Mouse (Mus musculus): ENCODE data around the gene AW549877. TPM values are rescaled to one million over a fixed set of nuclear protein-coding genes. Genes with fewer than 3 reads are reported as not detected.

The AW549877 gene
- polyA plus RNA-seq, 1 experiment from 2014 or later: 26.6 TPM

GRCm38 (mm10) chr15:3994852-3995447 is 594 bp downstream of the AW549877 start:
- Histone ChIP-seq H3K36me3 (ENCODE audit: control insufficient read depth, insufficient read depth, low read length) (peaks cover 10% of the 10 kb centered on the region; the same call in 1 of the 2 replicates), H3K9me3 (ENCODE audit: control insufficient read depth, low read length) (no peaks in the 10 kb centered on the region), H3K27ac (ENCODE audit: low read length) (peak overlapping the region; percentile 96), H3K4me3 (ENCODE audit: low read length) (peak overlapping the region; percentile 86), H3K9ac (ENCODE audit: low read depth, low read length) (peak overlapping the region; percentile 90), H3K4me1 (ENCODE audit: control insufficient read depth, insufficient read depth, low read length) (no peaks in the 10 kb centered on the region), H3K27me3 (replicated peaks; ENCODE audit: control insufficient read depth, insufficient read depth, low read length) (no peaks in the 10 kb centered on the region), H3K4me2 (ENCODE audit: low read depth, low read length) (peak overlapping the region; percentile 45)
- no peak for ATAC-seq
- 25% methylated on average over 14 of the region's 14 CpGs for WGBS

DNA sequence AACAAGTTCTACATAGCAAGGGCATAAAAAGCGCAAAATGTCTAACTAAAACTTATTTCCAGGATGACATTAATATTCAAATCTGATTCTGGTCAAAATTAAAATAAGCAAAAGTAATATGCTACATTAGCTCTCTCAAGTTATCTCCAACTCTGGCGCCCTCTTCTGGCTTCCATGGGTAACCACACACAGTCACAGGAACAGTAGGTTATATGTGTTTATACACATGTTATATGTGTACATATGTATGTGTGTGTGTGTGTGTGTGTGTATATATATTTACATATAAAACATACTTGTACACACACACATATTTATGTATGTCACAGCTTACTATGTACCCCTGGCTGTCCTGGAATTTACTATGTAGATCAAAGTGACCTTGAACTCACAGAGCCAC is 7.6 kb downstream of the AW549877 start:
- no peak overlapping the region for H3K4me2 ChIP-seq (ENCODE audit: low read depth, low read length)
- H3K4me3 ChIP-seq (ENCODE audit: low read length): no peak overlapping the region
- peaks cover 16% of the 10 kb centered on the region for H3K36me3 ChIP-seq (ENCODE audit: control insufficient read depth, insufficient read depth, low read length)
- ATAC-seq: no peak
- 68% methylated on average over 2 of the region's 2 CpGs for WGBS
- no peak overlapping the region for H3K27ac ChIP-seq (ENCODE audit: low read length)
- no peaks in the 10 kb centered on the region for H3K4me1 ChIP-seq (ENCODE audit: control insufficient read depth, insufficient read depth, low read length)
- no peak overlapping the region for H3K9ac ChIP-seq (ENCODE audit: low read depth, low read length)
- no peaks in the 10 kb centered on the region for H3K27me3 ChIP-seq (replicated peaks; ENCODE audit: control insufficient read depth, insufficient read depth, low read length)
- no peaks in the 10 kb centered on the region for H3K9me3 ChIP-seq (ENCODE audit: control insufficient read depth, low read length)

DNA sequence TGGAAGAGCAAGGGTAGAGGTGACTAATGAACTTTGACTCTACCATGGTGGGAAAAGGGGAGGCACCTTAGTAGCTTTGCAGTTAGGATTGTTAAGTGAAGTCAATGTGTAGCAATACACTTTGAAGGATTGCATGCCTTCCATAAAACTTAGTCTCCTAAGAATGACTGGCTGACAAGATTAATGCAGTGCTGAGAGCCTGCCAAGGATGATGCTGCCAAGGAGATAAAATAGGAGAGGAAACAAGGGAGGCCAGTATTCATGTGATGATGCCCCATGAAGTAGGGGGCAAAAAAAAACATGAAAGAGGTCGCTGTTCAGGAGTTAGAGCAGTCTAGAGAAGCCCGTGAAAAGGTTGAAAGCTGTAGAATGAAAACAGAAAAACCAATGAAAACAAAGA is 10.7 kb downstream of the AW549877 start:
- peaks cover 3% of the 10 kb centered on the region; the same call in 1 of the 2 replicates for H3K4me1 ChIP-seq (ENCODE audit: control insufficient read depth, insufficient read depth, low read length)
- H3K36me3 ChIP-seq (ENCODE audit: control insufficient read depth, insufficient read depth, low read length): peaks cover 6% of the 10 kb centered on the region
- no peak overlapping the region for H3K4me2 ChIP-seq (ENCODE audit: low read depth, low read length)
- H3K9ac ChIP-seq (ENCODE audit: low read depth, low read length): no peak overlapping the region
- 88% methylated on average over 2 of the region's 2 CpGs for WGBS
- no peak for ATAC-seq
- H3K4me3 ChIP-seq (ENCODE audit: low read length): no peak overlapping the region
- H3K27me3 ChIP-seq (replicated peaks; ENCODE audit: control insufficient read depth, insufficient read depth, low read length): no peaks in the 10 kb centered on the region
- no peaks in the 10 kb centered on the region for H3K9me3 ChIP-seq (ENCODE audit: control insufficient read depth, low read length)
- H3K27ac ChIP-seq (ENCODE audit: low read length): no peak overlapping the region

GRCm38 (mm10) chr15:3982732-3983131 is 12.8 kb downstream of the AW549877 start:
- Histone ChIP-seq H3K4me1 (ENCODE audit: control insufficient read depth, insufficient read depth, low read length) (peaks cover 7% of the 10 kb centered on the region; the same call in 1 of the 2 replicates), H3K36me3 (ENCODE audit: control insufficient read depth, insufficient read depth, low read length) (peaks cover 4% of the 10 kb centered on the region), H3K4me3 (ENCODE audit: low read length) (no peak overlapping the region), H3K27ac (ENCODE audit: low read length) (no peak overlapping the region), H3K9me3 (ENCODE audit: control insufficient read depth, low read length) (no peaks in the 10 kb centered on the region), H3K4me2 (ENCODE audit: low read depth, low read length) (no peak overlapping the region), H3K27me3 (replicated peaks; ENCODE audit: control insufficient read depth, insufficient read depth, low read length) (no peaks in the 10 kb centered on the region), H3K9ac (ENCODE audit: low read depth, low read length) (no peak overlapping the region)
- WGBS: 85% methylated on average over 5 of the region's 5 CpGs
- no peak for ATAC-seq

DNA sequence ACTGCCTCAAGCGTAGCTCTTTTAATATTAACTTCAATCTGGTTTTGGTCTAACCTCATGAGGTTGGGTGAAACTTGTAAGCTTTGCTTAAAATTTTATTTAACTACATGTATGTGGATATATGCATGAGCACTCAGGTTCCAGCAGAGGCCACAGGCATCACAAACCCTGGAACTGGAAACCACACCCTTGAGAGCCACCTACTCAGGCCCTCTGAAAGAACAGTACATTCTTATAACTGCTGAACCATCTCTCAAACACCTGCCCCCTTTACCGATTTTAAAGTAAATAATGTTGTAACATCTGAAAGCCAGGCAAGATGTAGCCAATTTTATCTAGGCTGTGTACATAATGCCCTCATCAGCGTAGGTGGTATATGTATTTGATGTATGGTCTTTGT is 15.7 kb downstream of the AW549877 start:
- Histone ChIP-seq H3K27ac (ENCODE audit: low read length) (peak overlapping the region; percentile 98), H3K4me2 (ENCODE audit: low read depth, low read length) (peak overlapping the region; percentile 58; the same call in 1 of the 2 replicates), H3K9ac (ENCODE audit: low read depth, low read length) (no peak overlapping the region), H3K36me3 (ENCODE audit: control insufficient read depth, insufficient read depth, low read length) (no peaks in the 10 kb centered on the region; the same call in 1 of the 2 replicates), H3K27me3 (replicated peaks; ENCODE audit: control insufficient read depth, insufficient read depth, low read length) (no peaks in the 10 kb centered on the region), H3K4me3 (ENCODE audit: low read length) (no peak overlapping the region), H3K9me3 (ENCODE audit: control insufficient read depth, low read length) (no peaks in the 10 kb centered on the region), H3K4me1 (ENCODE audit: control insufficient read depth, insufficient read depth, low read length) (peaks cover 7% of the 10 kb centered on the region; the same call in 1 of the 2 replicates)
- peak; percentile 32; the same call in 1 of the 2 replicates for ATAC-seq
- WGBS: 72% methylated on average over 3 of the region's 3 CpGs

DNA sequence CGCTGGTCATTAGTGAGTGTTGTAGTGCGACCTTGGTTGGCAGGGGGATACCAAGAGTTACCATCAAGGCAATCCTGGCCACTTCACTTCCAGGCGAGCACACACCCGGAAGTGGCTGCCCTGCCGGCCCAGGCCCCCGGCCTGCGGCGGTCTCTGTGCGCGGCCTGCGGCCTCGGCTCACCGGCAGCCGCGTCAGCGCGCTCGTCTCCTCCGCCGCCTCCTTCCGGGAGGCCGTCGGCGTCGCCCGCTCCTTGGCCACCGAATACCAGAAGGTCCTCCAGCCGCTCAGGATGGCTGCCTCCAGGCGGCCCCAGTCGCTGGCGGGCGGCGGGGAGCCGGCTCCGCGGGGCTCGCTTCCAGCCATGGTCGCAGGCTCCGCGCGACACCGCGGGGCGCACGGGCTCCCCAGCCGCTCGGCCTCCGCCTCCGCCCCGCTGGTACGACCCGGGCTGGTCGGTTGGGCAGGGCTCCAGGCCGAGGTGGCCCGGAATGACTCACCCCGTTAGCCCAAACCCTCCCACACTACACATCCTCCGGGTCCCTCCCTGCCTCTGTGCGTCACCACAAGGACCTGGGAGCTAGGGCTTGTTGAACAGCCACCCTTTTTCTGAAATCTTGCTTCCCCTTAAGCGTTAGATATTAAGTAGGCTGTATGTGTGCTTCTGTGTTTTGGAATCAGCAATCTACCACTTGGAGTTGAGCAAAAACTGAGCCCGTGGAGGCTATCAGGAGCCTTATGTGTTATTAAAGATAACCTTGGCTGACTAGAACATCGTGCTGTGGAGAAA is 16.3 kb downstream of the AW549877 start, which contains the start of gene Fbxo4:
Gene Fbxo4 (minus strand): TSS at position 513 of the 788 bp plus-strand sequence.
- Histone ChIP-seq H3K9me3 (ENCODE audit: control insufficient read depth, low read length) (no peaks in the 10 kb centered on the region), H3K27me3 (replicated peaks; ENCODE audit: control insufficient read depth, insufficient read depth, low read length) (no peaks in the 10 kb centered on the region), H3K27ac (ENCODE audit: low read length) (peak within 1 kb of the TSS; percentile 98), H3K9ac (ENCODE audit: low read depth, low read length) (peak within 1 kb of the TSS; percentile 96), H3K4me2 (ENCODE audit: low read depth, low read length) (peak within 1 kb of the TSS; percentile 58), H3K4me3 (ENCODE audit: low read length) (peak within 1 kb of the TSS; percentile 70), H3K36me3 (ENCODE audit: control insufficient read depth, insufficient read depth, low read length) (no peaks in the 10 kb centered on the region; the same call in 1 of the 2 replicates), H3K4me1 (ENCODE audit: control insufficient read depth, insufficient read depth, low read length) (peaks cover 7% of the 10 kb centered on the region; the same call in 1 of the 2 replicates)
- ATAC-seq: peak; percentile 96
- WGBS: 1% methylated on average over 58 of the region's 61 CpGs

- H3K9ac ChIP-seq (ENCODE audit: low read depth, low read length): no peak overlapping the region
- 94% methylated on average over 2 of the region's 2 CpGs for WGBS
- H3K27me3 ChIP-seq (replicated peaks; ENCODE audit: control insufficient read depth, insufficient read depth, low read length): no peaks in the 10 kb centered on the region
- no peak for ATAC-seq
- no peak overlapping the region for H3K27ac ChIP-seq (ENCODE audit: low read length)
- no peak overlapping the region for H3K4me3 ChIP-seq (ENCODE audit: low read length)
- H3K9me3 ChIP-seq (ENCODE audit: control insufficient read depth, low read length): no peaks in the 10 kb centered on the region
- no peak overlapping the region for H3K4me2 ChIP-seq (ENCODE audit: low read depth, low read length)
- H3K4me1 ChIP-seq (ENCODE audit: control insufficient read depth, insufficient read depth, low read length): peaks cover 7% of the 10 kb centered on the region; the same call in 1 of the 2 replicates
- H3K36me3 ChIP-seq (ENCODE audit: control insufficient read depth, insufficient read depth, low read length): no peaks in the 10 kb centered on the region
These were observed 17.3 kb downstream of the AW549877 start for GRCm38 (mm10) chr15:3978279-3978678.

DNA sequence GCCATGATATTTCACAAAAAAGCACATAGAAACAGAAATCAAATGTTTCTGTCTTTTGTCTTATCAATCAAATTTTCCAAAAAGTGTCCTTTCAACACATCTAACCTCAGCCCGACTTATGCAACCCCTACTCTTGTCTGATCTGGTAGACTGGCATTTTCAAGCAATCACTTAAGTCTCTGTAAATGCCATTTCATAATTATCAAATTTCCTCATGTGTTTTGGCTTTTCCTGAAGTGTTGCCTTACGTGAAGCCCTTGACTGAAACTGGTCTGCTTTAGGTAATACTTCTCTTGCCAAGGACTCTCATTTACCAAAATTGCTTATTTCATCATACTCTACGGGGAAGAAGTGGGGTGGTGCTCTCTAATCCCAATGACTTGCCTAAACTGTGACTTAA is 22.2 kb downstream of the AW549877 start:
- 93% methylated on average over 3 of the region's 3 CpGs for WGBS
- no peaks in the 10 kb centered on the region for H3K9me3 ChIP-seq (ENCODE audit: control insufficient read depth, low read length)
- no peak overlapping the region for H3K9ac ChIP-seq (ENCODE audit: low read depth, low read length)
- H3K4me3 ChIP-seq (ENCODE audit: low read length): no peak overlapping the region
- no peaks in the 10 kb centered on the region for H3K4me1 ChIP-seq (ENCODE audit: control insufficient read depth, insufficient read depth, low read length)
- no peak overlapping the region for H3K27ac ChIP-seq (ENCODE audit: low read length)
- no peaks in the 10 kb centered on the region for H3K36me3 ChIP-seq (ENCODE audit: control insufficient read depth, insufficient read depth, low read length)
- H3K4me2 ChIP-seq (ENCODE audit: low read depth, low read length): no peak overlapping the region
- no peak for ATAC-seq
- no peaks in the 10 kb centered on the region for H3K27me3 ChIP-seq (replicated peaks; ENCODE audit: control insufficient read depth, insufficient read depth, low read length)

DNA sequence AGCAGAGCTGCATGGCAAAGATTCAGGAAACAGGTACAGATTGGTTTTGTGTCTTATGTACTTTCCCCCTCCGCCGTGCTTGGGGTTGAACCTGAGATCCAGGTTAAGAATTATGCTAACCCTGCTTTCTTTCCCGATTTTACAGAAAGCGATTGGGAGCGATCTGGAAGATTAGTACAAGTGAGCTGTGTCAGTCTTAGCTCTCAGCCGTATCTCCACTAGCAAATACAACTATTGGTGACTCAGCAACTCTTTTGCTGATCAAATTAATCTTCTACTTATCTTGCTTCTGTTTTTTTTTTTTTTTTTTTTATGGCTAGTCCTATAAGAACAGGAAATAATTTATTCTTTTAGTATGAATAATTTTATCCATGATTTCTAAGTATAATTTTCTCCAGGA is 25.4 kb downstream of the AW549877 start:
- peak overlapping the region; percentile 87 for H3K27ac ChIP-seq (ENCODE audit: low read length)
- H3K4me3 ChIP-seq (ENCODE audit: low read length): peak overlapping the region; percentile 16; the same call in 1 of the 2 replicates
- H3K9ac ChIP-seq (ENCODE audit: low read depth, low read length): 0 out of 2 replicates have a peak overlapping the region, but pooled peaks have one; percentile 19
- H3K4me1 ChIP-seq (ENCODE audit: control insufficient read depth, insufficient read depth, low read length): no peaks in the 10 kb centered on the region
- 0 out of 2 replicates have a peak overlapping the region, but pooled peaks have one; percentile 22 for H3K4me2 ChIP-seq (ENCODE audit: low read depth, low read length)
- H3K36me3 ChIP-seq (ENCODE audit: control insufficient read depth, insufficient read depth, low read length): no peaks in the 10 kb centered on the region
- peak; percentile 75 for ATAC-seq
- H3K27me3 ChIP-seq (replicated peaks; ENCODE audit: control insufficient read depth, insufficient read depth, low read length): no peaks in the 10 kb centered on the region
- H3K9me3 ChIP-seq (ENCODE audit: control insufficient read depth, low read length): no peaks in the 10 kb centered on the region
- WGBS: 84% methylated on average over 6 of the region's 6 CpGs
